Mouse (Mus musculus) layer of hippocampus, adult 18-20 months (tissue): ENCODE measurements around the gene Ciart. TPM values are rescaled to one million over a fixed set of nuclear protein-coding genes. Genes with fewer than 3 reads are reported as not detected.
"Not testable (repeated sequence)": the region's sequence is repeated elsewhere in the genome, so short reads cannot be mapped to it uniquely, and the experiment has no call there.

Source experiments
- DNase-seq, 2 experiments: peaks; one replicate each; pipeline ENCODE4 v3.0.0; 2022; ENCODE audit warnings: low spot score in 2 of 2
- total RNA-seq, 2 experiments: library from RNA; stranded (reverse); gene quantifications; 2 replicates each; pipeline ENCODE4 v1.2.3; 2021

Gene Ciart
- total RNA-seq, 2 experiments from 2014 or later = 9.2 to 11.7 TPM

DNA sequence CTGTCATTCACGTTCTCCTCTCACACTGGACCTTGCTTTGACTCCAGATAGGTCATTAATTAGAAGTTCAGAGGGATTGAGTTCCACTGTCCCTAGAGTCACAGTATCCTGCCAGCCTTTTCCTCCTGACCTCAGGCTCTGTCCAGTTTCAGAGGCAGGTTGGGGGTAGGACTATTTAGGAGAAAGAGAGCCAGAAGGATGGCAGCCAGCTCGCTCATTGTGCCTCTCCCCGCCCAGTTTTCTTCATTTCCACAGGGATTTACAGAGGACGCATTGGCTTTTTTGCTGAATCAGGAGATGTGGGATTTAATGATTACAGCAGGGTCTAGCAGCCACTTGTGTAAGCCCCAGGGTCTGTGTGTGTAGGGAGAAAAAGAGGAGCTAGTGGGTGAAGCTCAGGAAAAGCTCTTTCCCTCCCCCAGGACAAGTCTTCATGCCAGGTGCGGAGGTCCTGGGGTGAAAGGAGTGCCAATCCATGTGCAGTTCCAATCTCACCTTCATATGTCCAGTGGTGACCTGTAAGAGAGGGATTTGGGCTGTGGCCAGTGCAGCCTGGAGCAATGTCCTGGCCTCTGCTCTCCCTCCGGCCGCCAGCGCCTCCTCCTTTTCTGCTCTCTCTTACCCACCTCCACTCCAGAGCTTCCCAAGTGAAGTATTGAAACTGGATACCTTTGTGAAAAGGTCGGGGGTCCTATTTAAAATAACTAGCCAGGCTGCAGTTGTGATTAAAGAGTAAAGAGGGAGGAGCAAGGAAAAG is 19.7 kb upstream of the Ciart start:
- DNase-seq = no peak

DNA sequence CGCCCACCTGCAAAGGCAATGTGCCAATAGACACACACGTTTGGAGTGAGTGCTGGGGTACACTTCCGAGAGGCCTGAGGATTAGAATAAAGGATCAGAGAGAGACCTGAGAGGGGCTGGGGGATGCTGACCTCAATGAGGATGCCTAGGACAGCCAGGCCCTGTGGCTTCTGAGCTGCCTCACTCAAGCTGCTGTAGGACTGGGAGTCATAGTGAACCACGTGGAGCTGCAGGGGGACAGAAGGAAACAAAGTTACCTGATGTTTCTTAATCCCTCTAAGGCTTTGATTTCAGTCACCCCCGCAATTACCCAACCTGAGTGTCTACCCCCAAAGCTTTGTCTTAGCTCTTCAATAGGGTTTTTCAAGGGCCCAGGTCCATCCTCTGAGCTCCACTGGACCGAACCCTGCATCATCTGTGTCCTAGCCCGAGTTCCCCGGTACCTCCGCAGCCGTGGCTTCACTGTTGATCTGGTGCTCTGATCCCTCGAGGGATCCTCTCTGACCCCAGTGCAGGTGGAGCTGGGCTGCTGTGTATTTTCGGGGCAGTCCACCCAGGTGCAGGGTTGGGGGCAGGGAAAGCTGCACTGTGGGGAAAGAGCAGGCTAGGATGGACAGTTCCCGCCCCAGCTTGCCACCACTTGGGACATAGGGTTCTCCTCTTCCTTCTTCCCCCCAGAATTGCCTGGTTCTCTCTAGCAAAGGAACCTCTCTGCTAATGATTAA is 17.9 kb upstream of the Ciart start:
- DNase-seq = no peak

DNA sequence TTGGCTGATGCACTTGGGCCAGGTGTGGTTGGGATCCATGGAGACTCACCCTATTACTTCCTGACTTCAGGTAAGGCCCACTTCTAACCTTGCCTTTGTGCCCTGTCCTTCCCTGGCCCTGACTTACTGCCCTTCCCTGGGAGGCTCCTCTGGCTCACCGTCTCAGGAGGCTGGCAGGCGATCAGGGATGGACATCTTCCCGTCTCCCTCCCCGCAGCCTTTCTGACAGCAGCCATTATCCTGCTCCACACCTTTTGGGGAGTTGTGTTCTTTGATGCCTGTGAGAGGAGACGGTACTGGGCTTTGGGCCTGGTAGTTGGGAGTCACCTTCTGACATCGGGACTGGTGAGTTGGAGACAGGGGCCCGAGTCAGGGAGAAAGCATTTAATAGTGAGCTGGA is 13.4 kb upstream of the Ciart start:
- DNase-seq = not testable (repeated sequence)

DNA sequence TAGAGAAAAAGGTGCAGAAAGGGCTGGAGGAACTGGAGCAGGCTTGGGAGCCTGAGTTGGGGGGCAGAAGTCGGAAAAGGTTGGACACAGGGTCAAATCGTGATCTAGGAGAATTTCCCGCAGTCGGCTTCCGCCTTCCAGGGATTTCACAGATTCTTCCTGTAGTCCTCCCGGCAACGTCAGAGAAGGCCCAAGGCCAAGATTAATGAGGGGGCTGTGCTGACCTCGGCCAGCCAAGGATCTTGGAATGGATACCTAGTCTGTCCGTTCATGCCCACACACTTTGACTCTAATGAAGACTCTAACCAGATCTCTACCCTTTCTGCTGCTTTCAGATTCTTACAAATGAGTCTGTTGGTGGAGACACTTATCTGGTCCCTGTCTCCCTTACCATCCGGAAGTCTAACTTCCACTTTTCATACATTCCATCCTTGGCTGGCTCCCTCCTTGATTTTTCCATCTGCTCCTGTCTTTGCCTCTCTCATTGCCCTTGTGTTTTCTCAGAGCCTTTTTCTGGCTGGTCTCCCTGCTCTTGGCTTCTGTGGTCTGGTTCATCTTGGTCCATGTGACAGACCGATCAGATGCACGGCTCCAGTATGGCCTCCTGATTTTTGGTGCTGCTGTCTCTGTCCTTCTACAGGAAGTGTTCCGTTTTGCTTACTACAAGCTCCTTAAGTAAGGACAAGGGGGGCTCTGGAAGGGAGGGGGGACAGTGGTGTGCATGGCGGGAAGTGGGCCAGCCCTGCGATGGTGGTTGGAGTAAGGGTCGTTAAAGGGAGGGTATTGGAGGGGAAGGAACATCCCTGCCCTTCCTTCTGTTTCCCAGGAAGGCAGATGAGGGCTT is 12.5 kb upstream of the Ciart start:
- peak in 1 of 2 experiments; percentile 37 for DNase-seq

DNA sequence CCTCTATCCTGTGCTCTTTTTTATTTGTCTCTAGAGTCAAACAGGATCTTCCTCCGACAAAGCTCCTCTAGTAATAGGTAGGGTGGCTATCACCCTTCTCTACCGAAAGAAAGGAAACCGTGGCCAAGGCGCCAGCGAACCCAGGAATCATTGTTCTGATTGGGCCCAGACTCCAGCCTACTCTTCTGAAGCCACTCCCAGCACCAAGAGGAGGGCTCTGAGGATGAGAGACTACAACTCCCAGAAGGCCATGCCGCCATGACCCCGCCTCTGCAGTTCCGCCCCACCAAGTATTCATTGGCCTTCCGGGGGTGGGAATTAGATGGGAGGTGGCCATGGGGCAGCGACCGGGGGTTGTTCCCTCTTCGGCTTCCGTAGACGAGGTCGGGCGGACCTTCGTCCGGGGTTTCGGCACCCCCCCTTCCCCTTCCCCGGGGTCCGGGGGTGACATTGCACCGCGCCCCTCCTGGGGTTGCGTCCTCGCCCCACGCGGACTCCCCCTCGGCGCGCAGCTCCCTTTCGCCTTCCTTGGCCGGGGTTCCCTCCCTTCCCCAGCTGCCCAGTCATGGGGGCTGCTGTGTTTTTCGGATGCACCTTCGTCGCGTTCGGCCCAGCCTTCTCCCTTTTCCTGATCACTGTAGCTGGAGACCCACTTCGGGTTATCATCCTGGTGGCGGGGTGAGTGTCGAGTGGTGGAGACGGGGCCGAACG is 11.7 kb upstream of the Ciart start, which contains the start of gene Aph1a:
Gene Aph1a, plus strand, starts transcription at position 364 of the 711 bp plus-strand sequence.
- peak; percentile 97 to 98 for DNase-seq

DNA sequence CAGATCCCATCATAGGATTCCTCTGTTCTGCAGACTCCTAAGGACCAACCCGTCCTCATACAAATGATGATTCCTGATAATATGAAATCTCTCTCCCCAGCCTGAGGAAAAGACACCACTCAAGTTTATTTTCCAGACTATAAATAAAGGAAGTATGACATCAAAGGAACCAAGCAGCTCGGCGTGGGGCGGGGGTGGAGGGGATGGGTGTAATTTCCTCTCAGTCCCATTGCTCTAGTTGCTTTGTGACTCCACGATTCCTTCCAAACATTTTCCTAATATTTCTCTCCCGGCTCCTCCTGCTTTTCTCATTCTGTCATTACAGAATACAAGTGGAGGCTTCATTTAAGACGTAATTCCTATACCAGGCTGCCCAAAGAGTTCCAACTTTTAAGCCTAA is 11.1 kb upstream of the Ciart start:
- DNase-seq = no peak

DNA sequence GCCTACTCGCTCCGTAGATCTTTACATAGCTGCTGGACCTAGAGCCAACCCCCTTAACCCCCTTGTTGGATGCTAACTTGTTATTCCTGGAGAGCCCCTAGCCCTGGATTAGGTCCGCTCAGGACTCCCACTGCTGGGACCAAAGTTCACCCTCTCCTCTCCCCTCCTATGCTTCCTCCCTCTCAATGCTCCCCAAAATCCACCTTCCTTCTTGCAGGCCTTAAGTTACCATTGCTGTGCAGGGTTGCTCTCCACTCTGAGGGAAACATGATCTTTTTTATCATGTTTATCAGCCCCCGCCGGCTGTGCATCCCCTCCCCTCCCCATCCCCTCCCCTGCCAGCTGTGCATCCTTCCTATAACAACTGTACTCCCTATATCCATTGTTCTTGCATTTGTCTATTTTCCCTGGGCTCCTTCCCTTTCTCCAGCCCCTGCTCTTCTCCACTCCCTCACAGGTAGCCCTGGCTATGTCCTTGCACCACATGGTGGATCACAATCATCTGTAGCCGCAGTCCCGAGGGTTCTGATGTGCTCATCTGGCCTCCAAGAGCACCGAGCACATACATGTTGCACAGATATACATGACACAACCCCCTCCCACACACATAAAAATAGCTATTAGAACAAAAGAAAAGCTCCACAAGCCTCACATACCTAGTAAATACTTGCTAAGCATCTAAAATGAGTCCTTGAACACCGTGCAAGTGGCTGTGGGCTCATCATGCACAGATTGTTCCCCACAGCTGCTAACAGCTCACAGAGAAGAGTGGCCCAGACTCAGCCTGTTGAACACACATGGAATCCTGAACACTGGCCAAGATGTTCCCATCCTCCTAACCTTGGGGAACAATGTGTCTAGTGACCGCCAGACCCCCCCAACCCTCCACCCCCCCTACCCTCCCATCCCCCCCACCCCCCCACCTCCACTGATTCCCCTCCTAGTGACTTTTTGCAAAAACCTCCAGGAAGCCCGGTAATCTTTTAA is 10.3 kb upstream of the Ciart start:
- DNase-seq = no peak

DNA sequence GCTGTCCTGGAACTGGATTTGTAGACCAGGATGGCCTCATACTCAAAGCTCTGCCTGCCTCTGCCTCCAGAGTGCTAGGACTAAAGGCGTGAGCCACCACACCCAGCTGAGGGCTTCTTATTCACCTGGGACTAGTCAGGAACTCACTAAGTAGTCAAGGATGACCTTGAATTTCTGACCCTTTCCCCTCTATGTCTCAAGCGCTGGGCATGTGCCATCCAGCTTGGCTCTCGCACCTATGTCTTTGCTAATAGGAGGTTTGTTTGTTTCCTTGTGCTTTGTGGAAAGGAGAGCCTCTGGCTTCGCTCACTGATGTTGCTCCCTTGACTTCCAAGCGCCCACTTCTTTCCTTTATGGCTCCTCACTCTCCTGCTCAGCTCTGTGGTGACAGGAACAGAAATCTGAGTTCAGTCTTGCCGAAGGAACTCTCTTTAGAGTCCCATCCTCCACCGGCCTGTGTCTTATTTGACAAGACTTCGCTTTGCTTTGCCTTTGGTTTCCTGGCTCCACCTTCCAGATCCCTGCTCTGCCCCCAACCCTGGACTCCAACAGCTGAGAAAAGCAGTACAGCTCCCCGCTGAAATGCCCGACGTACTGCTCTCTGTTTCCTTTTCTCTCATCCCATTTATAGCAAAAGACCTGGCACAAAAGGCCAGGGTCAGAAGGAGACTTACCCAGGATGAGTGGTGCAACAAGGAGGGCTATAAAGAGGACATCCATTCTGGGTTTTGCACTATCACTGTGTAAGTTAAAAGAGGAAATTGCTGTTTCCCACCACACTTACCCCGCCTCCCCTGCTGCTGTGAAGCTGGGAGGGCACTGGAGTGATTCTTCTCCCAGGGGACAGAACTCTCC is 9.4 kb upstream of the Ciart start, which contains the start of gene BC028528:
Gene BC028528, minus strand, starts transcription at position 795 of the 855 bp plus-strand sequence.
- DNase-seq = no peak

DNA sequence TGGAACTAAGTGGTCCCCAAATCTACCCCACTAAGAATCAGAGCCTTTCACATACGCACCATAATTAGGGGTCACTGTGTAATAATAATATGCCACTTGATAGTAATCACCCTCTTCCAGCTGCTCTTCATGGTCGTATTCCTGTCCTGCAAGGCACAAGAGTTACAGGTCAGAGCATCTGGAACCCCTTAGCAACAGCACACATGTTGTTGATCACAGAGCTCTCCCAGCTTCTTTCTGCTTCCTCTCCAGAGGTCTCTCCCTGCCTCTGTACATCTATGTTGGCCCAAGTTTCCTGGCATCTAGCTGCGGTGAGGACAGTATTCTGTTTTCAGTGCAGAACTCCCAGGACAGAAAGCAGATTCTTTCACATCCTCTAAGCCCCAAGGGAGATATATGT is 7.6 kb upstream of the Ciart start:
- DNase-seq = no peak

DNA sequence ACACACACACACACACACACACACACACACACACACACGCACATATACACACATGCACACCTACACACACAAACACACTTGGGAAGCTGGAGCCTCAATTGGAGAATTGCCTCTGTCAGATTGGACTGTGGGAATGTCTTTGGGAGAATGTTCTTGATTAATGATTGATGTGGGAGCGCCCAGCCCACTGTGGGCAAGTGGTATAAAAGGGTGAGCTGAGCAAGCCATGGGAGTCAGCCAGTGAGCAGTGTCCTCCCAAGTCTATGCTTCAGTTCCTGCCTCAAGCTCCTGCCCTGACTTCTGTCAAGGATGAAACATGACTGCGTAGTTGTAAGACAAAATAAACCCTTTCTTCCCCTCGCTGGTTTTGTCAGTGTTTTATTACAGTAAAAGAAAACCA is 5.5 kb upstream of the Ciart start:
- no peak for DNase-seq

DNA sequence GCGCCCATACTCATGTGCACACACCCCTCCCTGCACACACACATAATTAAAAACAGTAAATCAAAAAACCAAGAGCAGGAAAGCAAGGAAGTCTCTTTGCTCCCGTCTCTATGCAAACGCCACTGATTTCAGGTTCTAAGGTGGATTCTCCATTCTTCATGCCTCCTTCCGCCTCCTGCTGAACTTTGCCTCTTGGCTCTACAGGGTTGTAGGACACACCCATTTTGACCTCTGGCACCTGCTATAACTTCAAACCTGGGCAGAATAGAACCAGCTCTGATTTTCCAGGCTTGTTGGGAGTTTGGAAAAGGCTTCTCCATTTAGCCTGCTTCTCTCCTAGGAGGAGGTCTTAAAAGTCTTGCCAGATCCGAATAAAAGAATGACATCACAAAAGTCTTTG is 2.3 kb upstream of the Ciart start:
- DNase-seq = no peak

DNA sequence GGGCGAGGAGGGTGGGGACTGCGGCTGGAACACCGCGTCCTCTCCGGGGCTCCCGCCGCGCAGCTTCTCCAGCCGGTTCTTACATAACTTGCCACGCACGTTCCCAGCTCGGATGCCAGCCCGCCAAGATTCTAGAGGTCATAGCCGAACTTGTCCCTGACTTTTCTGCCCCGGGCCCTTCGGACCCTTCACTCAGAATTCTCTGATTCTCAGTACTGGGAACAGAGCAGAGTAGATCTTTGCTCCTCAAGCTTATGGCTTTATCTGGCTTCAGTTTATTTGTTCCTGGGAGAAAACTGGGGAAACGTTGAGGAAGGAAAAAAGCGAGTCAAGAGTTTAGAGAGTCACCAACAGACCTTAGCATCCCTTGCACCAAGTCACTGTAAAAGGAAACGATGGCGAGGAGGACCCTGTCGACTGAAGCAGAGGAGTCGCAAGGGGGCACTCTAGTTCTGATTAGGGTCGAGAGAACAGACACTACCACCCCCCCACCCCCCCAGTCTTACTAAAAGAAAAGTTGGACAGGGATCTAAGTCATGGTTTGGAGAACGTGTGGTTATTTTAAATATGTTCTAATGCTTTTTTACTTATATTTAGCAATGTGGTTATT is 870 bp upstream of the Ciart start:
- DNase-seq = peak in 1 of 2 experiments; percentile 84

DNA sequence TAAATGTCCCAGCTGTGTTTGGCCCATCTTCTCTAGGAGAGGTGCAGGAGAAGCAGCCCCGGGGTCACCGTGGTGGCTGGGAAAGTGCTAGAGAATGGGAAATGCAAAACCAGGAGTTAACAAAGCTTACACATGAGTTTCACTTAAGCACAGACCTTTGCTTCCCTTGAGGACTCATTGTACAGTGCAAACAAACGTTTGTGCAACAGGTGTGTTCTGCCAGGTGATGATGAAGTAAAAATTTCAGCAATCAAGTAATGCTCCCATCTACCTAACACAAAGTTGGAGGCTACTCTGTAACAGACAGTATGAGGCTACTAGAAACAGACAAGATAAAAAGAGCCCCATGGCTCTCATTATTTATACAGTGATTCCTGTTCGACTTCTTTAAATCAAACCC is 3.0 kb downstream of the Ciart start:
- no peak for DNase-seq

DNA sequence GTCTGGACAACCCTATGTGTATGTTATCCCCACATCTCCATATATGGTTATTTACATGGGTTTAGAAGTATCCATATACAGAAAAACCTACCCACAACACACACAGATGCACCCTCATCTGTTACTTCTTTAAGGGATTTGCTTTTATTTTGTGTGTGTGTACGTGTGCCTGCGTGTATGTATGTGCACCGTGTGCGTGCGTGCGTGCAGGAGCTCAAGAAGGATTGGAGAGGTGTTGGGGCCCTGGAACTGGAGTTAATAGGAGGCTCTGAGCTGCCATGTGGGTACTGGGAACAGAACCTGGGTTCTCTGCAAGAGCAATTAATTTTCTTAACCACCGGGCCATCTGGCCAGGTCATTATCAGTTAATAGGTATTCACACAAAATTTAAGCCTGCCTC is 10.0 kb downstream of the Ciart start:
- DNase-seq = no peak

DNA sequence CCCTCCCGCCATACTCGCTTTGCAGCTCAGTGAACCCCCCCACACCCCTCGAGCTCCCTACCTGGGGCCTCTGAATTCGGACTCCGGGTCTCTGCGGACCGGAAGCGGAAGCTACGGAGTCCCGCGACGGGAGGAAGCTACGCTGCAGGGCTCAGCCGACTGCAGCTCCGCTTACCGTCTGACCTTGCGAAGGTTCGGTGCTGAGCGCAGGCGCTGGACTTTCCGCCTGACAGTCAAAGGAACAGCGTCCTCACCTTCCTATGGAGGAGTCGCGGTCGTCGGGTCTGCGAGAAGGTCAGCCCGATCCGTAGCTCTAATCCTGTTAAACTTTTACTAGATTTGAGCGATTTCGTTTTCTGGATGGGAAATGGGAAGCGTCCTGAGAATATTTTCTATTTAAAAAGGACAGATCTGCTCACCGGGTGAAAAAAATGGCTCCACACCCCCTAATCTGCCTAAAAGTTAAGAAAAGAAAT is 10.6 kb downstream of the Ciart start, which contains the start of gene Mrps21:
Gene Mrps21, minus strand, starts transcription at position 128 of the 476 bp plus-strand sequence.
- peak; percentile 84 to 88 for DNase-seq

DNA sequence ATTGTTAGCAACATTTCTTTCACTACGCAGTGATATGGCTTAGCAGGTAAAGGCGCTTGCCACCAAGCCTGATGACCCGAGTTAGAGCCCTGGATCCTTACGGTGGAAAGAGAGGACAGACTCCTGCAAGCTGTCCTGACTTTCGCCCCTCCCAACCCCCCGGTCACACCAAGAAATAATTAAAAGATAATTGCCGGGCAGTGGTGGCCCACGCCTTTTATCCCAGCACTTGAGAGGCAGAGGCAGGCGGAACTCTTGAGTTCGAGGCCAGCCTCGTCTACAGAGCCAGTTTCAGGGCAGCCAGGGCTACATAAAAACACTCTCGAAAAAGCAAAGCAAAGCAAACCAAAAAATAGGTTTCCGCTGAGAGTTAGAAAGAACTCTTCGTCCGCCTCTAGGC is 11.1 kb downstream of the Ciart start:
- no peak for DNase-seq

DNA sequence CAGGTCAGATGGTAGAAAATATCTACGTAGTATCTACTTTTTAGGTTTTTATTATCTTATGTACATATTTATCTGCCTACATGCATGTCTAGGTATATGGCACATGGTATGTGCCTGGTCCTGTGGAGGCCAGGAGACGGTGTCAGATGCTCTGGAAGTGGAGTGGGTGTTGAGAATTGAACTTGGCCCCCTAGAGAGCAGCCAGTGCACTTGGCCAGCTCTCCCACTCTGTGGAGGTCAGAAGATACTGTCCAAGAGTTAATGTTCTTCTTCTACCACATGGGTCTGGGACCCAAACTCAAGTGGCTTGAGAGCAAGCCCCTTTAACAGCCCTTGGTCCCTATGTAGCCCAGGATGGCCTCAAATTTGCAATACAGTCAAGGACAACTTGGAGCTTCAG is 14.6 kb downstream of the Ciart start:
- no peak for DNase-seq

DNA sequence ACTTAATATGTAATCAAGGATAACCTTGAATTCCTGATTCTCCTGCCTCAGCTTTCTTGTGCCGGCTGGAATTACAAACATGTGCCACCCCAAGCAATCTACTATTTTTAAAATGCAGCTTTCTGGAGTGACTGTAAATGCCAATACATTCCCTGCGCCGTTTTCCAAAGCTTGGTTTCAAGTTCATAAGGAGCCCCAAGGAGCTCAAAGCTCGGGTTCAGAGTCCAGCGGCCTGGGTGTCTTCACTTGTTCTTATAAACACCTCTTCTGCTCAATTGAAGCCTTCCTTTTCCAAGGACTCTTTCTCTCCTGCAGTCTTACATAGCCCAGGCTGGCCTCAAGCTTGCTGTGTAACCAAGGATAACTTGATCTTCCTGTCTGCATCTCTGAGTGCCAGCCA is 16.0 kb downstream of the Ciart start:
- DNase-seq = no peak
